Comparison of ENCODE assay signal across 9 mouse cellular contexts in genomic region chr11:120785145-120785544, GRCm38 (mm10). TPM values are rescaled to one million over a fixed set of nuclear protein-coding genes. Genes with fewer than 3 reads are reported as not detected.
DNase-seq lines count a peak whose midpoint lies in the region; ATAC-seq and TF ChIP-seq lines count a peak whose summit lies in the region.
"Had no signal": no experiment of that assay in that cellular context is flagged by ENCODE, and none has a peak within 500 bp of the region (broad histone marks: within the 10 kb centered on the region; RNA-seq: fewer than 3 reads in every experiment).

No protein-coding gene starts in this region.

- WGBS in kidney, embryonic 14.5 days = 36% methylated on average over 9 of the region's 9 CpGs
- 38% methylated on average over 9 of the region's 9 CpGs for WGBS in hindbrain, embryonic 11.5 days
- WGBS in midbrain, embryonic 11.5 days = 42% methylated on average over 9 of the region's 9 CpGs

- peak overlapping the region; percentile 90 for H3K9ac ChIP-seq in kidney, embryonic 14.5 days (ENCODE audit: low read depth, low read length)
- peak overlapping the region; percentile 92 for H3K9ac ChIP-seq in hindbrain, embryonic 11.5 days (ENCODE audit: low read depth, low read length)
- peak overlapping the region; percentile 91 for H3K9ac ChIP-seq in midbrain, embryonic 11.5 days (ENCODE audit: low read length)

- H3K4me3 ChIP-seq in kidney, embryonic 14.5 days (ENCODE audit: low read length) = peak overlapping the region; percentile 97
- H3K4me3 ChIP-seq in bone marrow macrophage, adult 2 months (ENCODE audit: insufficient read depth, low read length) = peak overlapping the region; percentile 98
- H3K4me3 ChIP-seq in hindbrain, embryonic 11.5 days (ENCODE audit: low read depth, low read length) = peak overlapping the region; percentile 98
- peak overlapping the region; percentile 99 for H3K4me3 ChIP-seq in midbrain, embryonic 11.5 days (ENCODE audit: low read depth, low read length)

- no peak overlapping the region for H3K27ac ChIP-seq in kidney, embryonic 14.5 days (ENCODE audit: low read depth, low read length)
- no peak overlapping the region for H3K27ac ChIP-seq in bone marrow macrophage, adult 2 months (ENCODE audit: insufficient read depth, low read depth, low read length)
- no peak overlapping the region for H3K27ac ChIP-seq in hindbrain, embryonic 11.5 days (ENCODE audit: low read depth, low read length)
- H3K27ac ChIP-seq in midbrain, embryonic 11.5 days (ENCODE audit: low read depth, low read length) = no peak overlapping the region

- peak overlapping the region; percentile 97 for H3K4me2 ChIP-seq in kidney, embryonic 14.5 days (replicated peaks; ENCODE audit: low read depth, low read length)
- H3K4me2 ChIP-seq in hindbrain, embryonic 11.5 days (replicated peaks; ENCODE audit: low read depth, low read length) = peak overlapping the region; percentile 92
- H3K4me2 ChIP-seq in midbrain, embryonic 11.5 days = peak overlapping the region; percentile 97

- TF ChIP-seq CTCF in bone marrow macrophage, adult 2 months (IDR thresholded peaks at IDR 0.05; ENCODE audit: low read depth, low read length) = no peak

- no peaks in the 10 kb centered on the region for H3K27me3 ChIP-seq in kidney, embryonic 14.5 days (ENCODE audit: control insufficient read depth, insufficient read depth, low read length)
- H3K27me3 ChIP-seq in hindbrain, embryonic 11.5 days (ENCODE audit: control insufficient read depth, insufficient read depth, low read length) = no peaks in the 10 kb centered on the region
- H3K27me3 ChIP-seq in midbrain, embryonic 11.5 days (ENCODE audit: control insufficient read depth, insufficient read depth, low read length) = no peaks in the 10 kb centered on the region

- DNase-seq in kidney, adult 11 months = no peak
- no peak for DNase-seq in hindbrain, embryonic 11.5 days (ENCODE audit: low spot score)
- no peak for DNase-seq in midbrain, embryonic 11.5 days (ENCODE audit: low spot score, missing footprints)
- DNase-seq in thymus, adult 18-20 months = no peak
- DNase-seq in left cerebral cortex, adult 11 months (ENCODE audit: low spot score) = no peak
- DNase-seq in thymus, postnatal 36 days = no peak
- DNase-seq: gastrocnemius, postnatal 36 days had no signal

- H3K9me3 ChIP-seq in kidney, embryonic 14.5 days (ENCODE audit: control insufficient read depth, low read length) = no peaks in the 10 kb centered on the region
- H3K9me3 ChIP-seq in hindbrain, embryonic 11.5 days (ENCODE audit: control insufficient read depth, low read length) = no peaks in the 10 kb centered on the region
- H3K9me3 ChIP-seq in midbrain, embryonic 11.5 days (ENCODE audit: control insufficient read depth, low read length) = no peaks in the 10 kb centered on the region

- peaks cover 16% of the 10 kb centered on the region for H3K4me1 ChIP-seq in kidney, embryonic 14.5 days (ENCODE audit: control insufficient read depth, insufficient read depth, low read length)
- H3K4me1 ChIP-seq in bone marrow macrophage, adult 2 months (ENCODE audit: control insufficient read depth, insufficient read depth, low read length) = peaks cover 4% of the 10 kb centered on the region
- peaks cover 5% of the 10 kb centered on the region; the same call in 1 of the 2 replicates for H3K4me1 ChIP-seq in hindbrain, embryonic 11.5 days (replicated peaks; ENCODE audit: control insufficient read depth, insufficient read depth, low read length)
- H3K4me1 ChIP-seq in midbrain, embryonic 11.5 days (ENCODE audit: control insufficient read depth, insufficient read depth, low read length) = peaks cover 15% of the 10 kb centered on the region

- no peak for TF ChIP-seq POLR2A in bone marrow macrophage, adult 2 months (IDR thresholded peaks at IDR 0.05; ENCODE audit: borderline replicate concordance, low read depth, low read length)

- no peak for ATAC-seq in kidney, embryonic 14.5 days (ENCODE audit: low FRiP score, low TSS enrichment)
- no peak for ATAC-seq in hindbrain, embryonic 11.5 days (ENCODE audit: low FRiP score)
- ATAC-seq in midbrain, embryonic 11.5 days (ENCODE audit: low FRiP score) = no peak

- peaks cover 50% of the 10 kb centered on the region for H3K36me3 ChIP-seq in kidney, embryonic 14.5 days (ENCODE audit: control insufficient read depth, insufficient read depth, low read length)
- peaks cover 3% of the 10 kb centered on the region; the same call in 1 of the 2 replicates for H3K36me3 ChIP-seq in hindbrain, embryonic 11.5 days (ENCODE audit: control insufficient read depth, insufficient read depth, low read length)
- H3K36me3 ChIP-seq in midbrain, embryonic 11.5 days (ENCODE audit: control insufficient read depth, insufficient read depth, low read length) = peaks cover 12% of the 10 kb centered on the region

RNA-seq across cellular contexts. Expression of gene Gps1, which starts 1.1 kb away (rescaled TPM):
- polyA plus RNA-seq in kidney, embryonic 14.5 days (2014; fragmentation: Nextera tagmentation; extraction: Ambion mirVana) = 213 and 239 TPM in 2 replicates
- polyA plus RNA-seq in bone marrow macrophage, adult 2 months (2012; ENCODE audit: insufficient read depth, insufficient read length, missing spikeins) = 34.7 and 41.1 TPM in 2 replicates
- polyA plus RNA-seq in hindbrain, embryonic 11.5 days (2014; fragmentation: Nextera tagmentation; extraction: Ambion mirVana) = 264 and 272 TPM in 2 replicates
- 254 and 269 TPM in 2 replicates for polyA plus RNA-seq in midbrain, embryonic 11.5 days (2014; fragmentation: Nextera tagmentation; extraction: Ambion mirVana)

RNA-seq across cellular contexts. Expression of gene Rfng, which starts 1.1 kb away (rescaled TPM):
- polyA plus RNA-seq in kidney, embryonic 14.5 days (2014; fragmentation: Nextera tagmentation; extraction: Ambion mirVana) = 19.3 and 26.2 TPM in 2 replicates
- polyA plus RNA-seq in bone marrow macrophage, adult 2 months (2012; ENCODE audit: insufficient read depth, insufficient read length, missing spikeins) = 18.3 and 22.6 TPM in 2 replicates
- polyA plus RNA-seq in hindbrain, embryonic 11.5 days (2014; fragmentation: Nextera tagmentation; extraction: Ambion mirVana) = 28.8 and 29.4 TPM in 2 replicates
- polyA plus RNA-seq in midbrain, embryonic 11.5 days (2014; fragmentation: Nextera tagmentation; extraction: Ambion mirVana) = 28.2 and 30.6 TPM in 2 replicates

RNA-seq across cellular contexts. Expression of gene Dus1l, which starts 11.1 kb away (rescaled TPM):
- 58.2 and 80.3 TPM in 2 replicates for polyA plus RNA-seq in kidney, embryonic 14.5 days (2014; fragmentation: Nextera tagmentation; extraction: Ambion mirVana)
- 22.7 and 28.5 TPM in 2 replicates for polyA plus RNA-seq in bone marrow macrophage, adult 2 months (2012; ENCODE audit: insufficient read depth, insufficient read length, missing spikeins)
- 70.9 and 71.3 TPM in 2 replicates for polyA plus RNA-seq in hindbrain, embryonic 11.5 days (2014; fragmentation: Nextera tagmentation; extraction: Ambion mirVana)
- 73.6 and 76.9 TPM in 2 replicates for polyA plus RNA-seq in midbrain, embryonic 11.5 days (2014; fragmentation: Nextera tagmentation; extraction: Ambion mirVana)

RNA-seq across cellular contexts. Expression of gene Hmga1b, which starts 22.6 kb away (rescaled TPM):
- 5.2 and 7.9 TPM in 2 replicates for polyA plus RNA-seq in kidney, embryonic 14.5 days (2014; fragmentation: Nextera tagmentation; extraction: Ambion mirVana)
- polyA plus RNA-seq in bone marrow macrophage, adult 2 months (2012; ENCODE audit: insufficient read depth, insufficient read length, missing spikeins) = 13.2 and 32.4 TPM in 2 replicates
- polyA plus RNA-seq in hindbrain, embryonic 11.5 days (2014; fragmentation: Nextera tagmentation; extraction: Ambion mirVana) = 5.6 and 7.0 TPM in 2 replicates
- polyA plus RNA-seq in midbrain, embryonic 11.5 days (2014; fragmentation: Nextera tagmentation; extraction: Ambion mirVana) = 8.2 and 9.1 TPM in 2 replicates

RNA-seq across cellular contexts. Expression of gene Fasn, which starts 39.2 kb away (rescaled TPM):
- polyA plus RNA-seq in kidney, embryonic 14.5 days (2014; fragmentation: Nextera tagmentation; extraction: Ambion mirVana) = 54.9 and 79.9 TPM in 2 replicates
- 6.9 and 8.1 TPM in 2 replicates for polyA plus RNA-seq in bone marrow macrophage, adult 2 months (2012; ENCODE audit: insufficient read depth, insufficient read length, missing spikeins)
- polyA plus RNA-seq in hindbrain, embryonic 11.5 days (2014; fragmentation: Nextera tagmentation; extraction: Ambion mirVana) = 76.0 and 94.1 TPM in 2 replicates
- 80.8 and 94.6 TPM in 2 replicates for polyA plus RNA-seq in midbrain, embryonic 11.5 days (2014; fragmentation: Nextera tagmentation; extraction: Ambion mirVana)
